Mouse (Mus musculus): ENCODE data around the gene Cenph.
A peak's percentile ranks its signal among the peaks of the same experiment; 100 is the strongest.
"Not testable (repeated sequence)": the region's sequence is repeated elsewhere in the genome, so short reads cannot be mapped to it uniquely, and the experiment has no call there.

Cenph gene

DNA sequence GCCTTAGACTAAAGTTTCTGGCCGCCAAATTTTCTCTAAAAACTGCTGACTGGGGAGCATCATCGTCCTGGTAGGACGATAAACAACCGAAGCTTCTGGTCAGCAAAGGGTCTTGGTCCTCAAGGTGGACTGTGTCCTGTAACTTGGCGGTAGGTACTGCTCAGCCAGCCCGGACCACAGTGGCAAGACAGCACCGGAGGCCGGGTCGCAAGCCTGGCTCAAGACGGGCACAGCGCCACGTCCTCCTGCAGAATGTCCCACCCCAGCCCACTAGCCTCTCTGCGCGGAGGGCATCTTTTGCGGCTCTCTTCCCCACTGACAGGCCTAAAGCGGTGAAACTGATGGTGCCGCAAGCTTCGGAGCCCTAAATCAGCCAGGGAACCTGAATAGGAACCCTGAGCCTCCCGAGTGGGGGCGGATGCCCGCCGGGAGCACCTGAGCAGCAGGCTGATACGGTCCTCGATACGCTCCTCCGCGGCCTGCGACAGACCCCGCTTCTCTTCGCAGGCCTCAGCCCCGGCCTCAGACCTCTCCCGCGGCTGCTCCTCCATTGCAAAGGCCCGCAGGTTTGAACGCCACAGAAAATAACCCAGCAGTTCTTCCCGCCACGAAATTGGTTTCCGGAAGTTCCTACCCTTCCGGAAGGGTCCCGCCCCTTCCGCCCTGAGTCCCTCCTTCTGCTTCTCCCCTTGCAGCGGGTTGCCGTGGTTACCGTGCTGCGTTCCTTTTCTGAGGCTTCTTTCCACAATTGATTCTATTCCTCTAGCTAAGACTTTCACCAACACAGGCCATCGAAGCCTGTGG, at the start of gene Cenph:
Gene Cenph, minus strand, starts transcription at position 648 of the 804 bp plus-strand sequence.
- DNase-seq (ENCODE audit: low read depth, low spot score) = peak; percentile 92

DNA sequence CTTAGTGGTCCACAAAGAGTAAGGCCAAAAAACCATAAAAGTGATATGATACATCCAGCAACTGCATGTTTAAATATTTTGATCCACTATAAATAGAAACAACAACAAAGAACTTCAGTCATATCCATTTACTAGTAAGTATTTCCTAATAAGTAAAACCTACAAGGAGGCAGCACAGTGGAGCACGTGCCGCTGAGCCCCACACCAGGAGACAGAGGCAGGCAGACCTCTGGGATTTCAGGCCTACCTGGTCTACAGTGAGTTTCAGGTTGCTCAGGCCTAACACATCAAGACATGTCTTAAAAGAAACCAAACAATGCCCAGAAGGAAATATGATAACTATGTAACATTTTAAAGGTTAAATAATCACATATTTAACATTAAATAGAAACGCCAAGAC, 49.2 kb upstream of the Cenph start:
- DNase-seq (ENCODE audit: low read depth, low spot score) = no peak

DNA sequence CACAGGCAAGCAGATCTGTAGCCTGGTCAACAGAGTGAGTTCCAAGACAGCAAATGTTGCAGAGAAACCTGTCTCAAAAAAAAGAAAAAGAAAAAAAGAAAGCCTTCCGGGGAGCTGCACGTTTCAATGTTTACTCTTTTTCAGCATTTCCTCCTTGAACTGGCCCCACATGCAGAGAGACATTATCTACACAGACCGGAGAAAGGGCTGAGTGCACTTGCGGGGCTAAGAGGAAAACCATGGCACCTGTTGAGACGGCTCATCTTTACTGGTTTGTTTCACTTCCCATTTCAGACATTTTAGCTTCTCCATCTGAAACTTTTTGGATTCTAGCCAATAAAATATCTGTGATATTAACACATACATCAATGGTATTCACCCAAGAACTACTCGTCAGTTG, 48.6 kb upstream of the Cenph start:
- no peak for DNase-seq (ENCODE audit: low read depth, low spot score)

DNA sequence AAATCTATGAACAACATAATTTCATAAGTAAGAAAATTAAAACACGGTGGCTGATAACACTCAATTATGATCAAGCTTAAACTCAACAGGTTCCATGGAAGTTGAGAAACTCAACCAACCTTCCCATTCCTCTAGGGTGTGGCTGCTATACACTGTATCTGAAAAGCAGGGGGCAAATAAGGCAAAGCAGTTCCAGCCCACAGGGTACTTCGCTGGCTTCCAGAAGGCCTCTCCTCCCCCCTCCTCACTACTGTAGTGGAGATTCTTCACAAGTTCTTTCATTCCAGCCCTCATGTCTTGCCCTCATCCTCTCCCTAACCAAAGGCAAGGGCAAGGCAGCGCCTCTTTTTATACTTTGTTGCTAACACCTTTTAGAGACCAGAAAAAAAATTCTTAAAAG, 48.2 kb upstream of the Cenph start:
- DNase-seq (ENCODE audit: low read depth, low spot score) = no peak

DNA sequence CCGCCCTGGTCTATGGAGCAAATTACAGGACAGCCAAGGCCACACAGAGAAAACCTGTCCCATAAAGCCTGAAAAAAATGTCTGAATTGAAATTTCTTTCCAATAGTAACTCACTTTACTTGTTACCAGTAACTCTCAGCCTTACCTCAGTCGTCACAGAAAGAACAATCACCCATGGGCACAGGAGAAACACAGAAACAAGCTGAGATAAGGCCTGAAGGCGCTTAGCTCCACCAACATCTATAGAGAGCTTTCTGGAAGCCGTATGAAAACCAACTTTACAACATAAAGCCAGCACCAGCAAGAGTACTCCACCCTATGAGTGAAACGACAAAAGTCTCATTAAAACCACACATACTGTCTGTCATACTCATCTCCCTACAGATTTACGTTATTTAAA, 38.8 kb upstream of the Cenph start:
- no peak for DNase-seq (ENCODE audit: low read depth, low spot score)

DNA sequence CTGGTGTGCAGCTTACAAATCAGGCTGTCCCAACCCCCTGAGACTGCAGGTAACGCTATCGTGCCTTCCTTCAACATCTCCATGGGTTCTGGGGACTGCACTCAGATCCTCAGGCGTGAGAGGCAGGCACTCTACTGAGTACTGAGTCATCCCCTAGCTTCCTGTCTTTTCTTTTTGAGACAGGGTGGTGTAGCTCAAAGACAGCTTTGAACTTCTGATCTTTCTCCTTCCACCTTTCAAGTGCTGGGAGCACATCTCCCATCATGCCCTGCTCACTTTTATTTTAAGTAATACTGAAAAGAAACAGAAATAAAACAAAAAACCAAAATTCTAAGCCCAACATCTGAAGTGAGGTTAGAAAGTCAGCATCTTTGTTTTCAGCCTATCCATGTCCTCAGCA, 30.1 kb upstream of the Cenph start:
- peak; percentile 7 for DNase-seq (ENCODE audit: low read depth, low spot score)

DNA sequence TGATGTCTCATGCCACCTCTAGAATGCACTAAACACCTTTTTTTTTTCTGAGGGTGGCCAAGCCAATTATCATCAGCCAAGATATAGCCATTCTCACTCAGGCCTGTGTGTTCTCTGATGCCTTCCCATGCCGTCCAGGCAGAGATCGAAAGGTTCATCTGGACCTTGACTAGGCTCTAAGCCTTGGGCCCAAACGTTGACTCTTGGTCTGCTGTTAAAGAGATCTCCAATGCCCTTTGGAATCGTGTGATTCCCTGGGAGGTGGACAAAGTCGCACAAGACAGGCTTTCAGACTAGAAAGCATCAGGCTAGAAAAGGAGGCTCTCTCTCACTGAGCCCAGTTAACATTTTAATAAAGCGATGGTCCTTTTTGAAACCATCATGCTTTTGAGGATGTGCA, 21.5 kb upstream of the Cenph start:
- no peak for DNase-seq (ENCODE audit: low read depth, low spot score)

DNA sequence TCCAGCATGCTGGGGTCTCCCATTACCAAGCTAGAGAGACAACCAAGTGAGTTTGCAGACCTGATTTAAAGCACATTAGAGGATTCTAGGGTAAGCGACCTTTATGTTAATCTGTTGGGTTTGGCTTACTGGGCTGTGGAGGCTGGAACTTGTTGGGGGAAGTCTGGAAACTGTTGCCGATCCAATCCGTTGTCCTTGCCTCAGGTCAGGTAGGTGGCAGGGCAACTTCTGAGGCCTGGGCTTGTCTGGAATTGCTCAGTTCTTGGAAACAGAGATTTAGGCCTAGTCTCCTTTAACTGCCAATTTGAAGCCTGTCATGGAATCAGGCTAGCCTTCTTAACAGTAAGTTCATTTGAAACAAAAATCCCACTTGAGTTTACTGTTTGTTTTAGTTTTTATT, 13.4 kb upstream of the Cenph start:
- no peak for DNase-seq (ENCODE audit: low read depth, low spot score)

DNA sequence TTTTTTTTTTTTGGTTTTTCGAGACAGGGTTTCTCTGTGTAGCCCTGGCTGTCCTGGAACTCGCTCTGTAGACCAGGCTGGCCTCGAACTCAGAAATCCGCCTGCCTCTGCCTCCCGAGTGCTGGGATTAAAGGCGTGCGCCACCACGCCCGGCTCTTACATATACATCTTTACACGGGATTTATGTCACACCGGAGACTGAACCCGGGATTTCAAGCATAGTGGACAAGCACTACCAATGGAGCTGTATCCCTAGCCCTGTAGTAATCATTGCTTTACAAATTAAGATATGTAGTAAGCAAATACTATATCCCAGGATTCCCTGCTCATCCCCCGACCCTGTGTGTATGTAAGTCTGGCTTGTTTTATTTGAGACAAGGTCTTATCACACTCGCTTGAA, 12.4 kb upstream of the Cenph start:
- DNase-seq (ENCODE audit: low read depth, low spot score) = not testable (repeated sequence)

DNA sequence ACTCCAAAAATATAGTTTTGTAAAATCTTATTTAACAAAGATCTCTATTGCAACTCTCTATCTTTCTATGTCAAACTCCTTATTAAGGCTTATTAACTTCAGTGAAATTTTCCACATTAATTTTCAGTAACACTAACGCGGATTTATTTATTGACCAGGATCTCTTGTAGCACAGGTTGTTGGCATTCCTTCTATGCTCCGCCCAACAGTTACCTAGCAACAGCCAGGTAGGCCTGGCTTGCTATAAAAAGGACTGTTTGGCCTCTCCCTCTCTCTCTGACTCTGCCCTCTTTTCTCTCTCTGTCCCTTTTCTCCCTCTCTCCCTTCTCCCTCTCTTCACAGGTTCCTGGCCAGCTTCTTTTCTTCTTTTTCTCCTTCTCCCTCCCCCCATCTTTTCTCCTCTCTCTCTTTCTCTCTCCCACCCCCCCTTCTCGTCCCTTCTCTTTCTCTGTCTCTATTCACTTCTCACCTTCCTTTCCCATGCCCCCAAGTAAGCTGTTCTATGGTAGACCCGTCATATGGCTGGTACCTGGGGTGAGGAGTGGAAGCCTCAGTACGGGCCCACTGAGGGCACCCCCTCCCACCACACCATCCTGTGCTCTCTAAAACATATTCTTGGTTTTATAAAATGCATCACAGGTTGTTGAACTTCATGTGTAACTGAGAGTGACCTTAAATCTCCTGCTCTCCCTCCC, 11.8 kb upstream of the Cenph start:
- DNase-seq (ENCODE audit: low read depth, low spot score) = no peak

DNA sequence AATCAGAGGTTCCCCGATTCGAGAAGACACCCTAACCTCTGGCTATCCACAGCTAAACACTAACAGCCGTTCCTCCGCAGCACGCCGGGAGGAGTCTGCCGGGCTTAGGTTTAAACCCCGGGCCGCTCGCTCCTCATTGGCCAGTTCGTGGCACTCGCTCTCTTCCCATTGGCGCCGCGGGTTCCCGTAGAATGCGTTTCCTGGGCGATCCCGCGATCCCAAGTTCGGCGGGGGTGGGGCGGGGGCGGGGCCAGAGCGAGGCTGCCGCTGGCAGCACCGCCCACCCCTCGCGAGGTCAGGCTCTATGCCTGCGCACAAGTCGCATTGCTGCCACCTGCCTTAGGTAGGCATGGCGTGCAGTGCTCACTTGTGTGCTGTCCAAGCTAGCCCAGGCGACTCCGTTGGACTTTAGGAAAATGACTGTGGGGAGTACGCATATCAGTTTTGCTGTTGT, 10.7 kb upstream of the Cenph start, which contains the start of gene Ccnb1:
Gene Ccnb1, minus strand, starts transcription at position 157 of the 454 bp plus-strand sequence.
- DNase-seq (ENCODE audit: low read depth, low spot score) = peak; percentile 95

DNA sequence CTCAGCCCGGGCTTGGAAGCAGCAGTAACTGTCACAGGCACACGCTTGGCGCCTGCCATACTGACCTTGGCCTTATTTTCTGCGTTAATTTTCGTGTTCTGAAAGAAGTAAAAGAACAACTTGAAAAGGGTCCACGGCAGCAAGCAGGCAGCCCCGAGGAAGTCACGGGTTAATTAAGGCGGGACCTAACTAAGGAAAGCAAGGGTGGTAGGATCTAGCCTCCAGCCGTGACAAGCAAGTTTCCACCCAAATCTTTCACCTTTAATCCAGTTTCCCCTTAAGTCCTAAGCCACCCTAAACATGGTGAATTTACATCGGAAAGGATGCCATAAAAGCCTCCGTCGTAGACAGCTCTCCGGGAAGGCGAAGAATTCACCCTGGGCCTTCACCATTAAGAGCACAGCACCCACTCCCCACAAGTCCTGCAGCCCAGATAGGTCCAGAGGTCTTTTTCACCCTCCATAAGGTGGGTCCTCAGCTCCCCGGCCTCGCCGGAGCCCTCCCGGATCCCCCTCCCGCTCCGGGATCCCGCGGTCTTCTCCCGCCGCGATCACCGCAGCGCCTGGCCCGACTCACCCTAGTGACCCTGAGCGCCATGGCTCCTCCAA, 10.2 kb upstream of the Cenph start:
- no peak for DNase-seq (ENCODE audit: low read depth, low spot score)

DNA sequence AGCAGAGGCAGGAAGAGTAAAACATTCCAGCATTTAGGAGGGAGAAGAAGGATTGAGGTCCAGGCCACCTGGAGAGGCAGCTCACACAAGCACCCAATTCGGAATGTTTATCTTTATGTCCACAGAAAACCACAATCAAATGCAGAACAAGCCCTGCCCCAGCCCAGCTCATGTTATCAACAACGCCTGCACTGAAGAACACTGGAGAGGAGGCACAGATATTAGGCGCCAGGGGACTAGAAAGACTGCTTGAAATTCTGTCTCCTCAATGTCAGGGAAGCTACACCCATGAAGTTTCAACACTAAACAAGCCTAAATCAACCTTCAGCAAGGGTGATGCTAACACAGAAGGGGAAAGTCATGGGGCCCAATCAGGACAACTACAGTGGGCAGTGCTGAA, 1.8 kb upstream of the Cenph start:
- DNase-seq (ENCODE audit: low read depth, low spot score) = no peak

DNA sequence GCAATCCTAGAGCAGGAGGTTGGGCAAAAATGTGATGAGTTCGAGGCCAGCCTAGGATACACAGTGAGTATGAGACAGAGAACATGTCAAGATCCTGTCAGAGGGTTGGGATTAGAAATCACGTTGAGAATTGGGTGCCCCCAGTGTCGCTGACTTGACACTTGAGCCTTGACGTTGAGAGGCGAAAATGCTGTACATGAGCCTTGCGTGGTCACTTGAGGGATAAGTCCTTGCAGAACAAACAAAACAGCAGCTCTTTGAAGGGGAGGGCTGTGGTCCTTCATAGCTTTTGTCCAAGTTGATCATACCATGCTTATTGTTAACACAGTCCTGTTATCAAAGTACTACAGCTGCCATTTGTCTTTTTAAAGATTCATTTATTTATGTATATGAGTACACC, 1.0 kb upstream of the Cenph start:
- no peak for DNase-seq (ENCODE audit: low read depth, low spot score)

DNA sequence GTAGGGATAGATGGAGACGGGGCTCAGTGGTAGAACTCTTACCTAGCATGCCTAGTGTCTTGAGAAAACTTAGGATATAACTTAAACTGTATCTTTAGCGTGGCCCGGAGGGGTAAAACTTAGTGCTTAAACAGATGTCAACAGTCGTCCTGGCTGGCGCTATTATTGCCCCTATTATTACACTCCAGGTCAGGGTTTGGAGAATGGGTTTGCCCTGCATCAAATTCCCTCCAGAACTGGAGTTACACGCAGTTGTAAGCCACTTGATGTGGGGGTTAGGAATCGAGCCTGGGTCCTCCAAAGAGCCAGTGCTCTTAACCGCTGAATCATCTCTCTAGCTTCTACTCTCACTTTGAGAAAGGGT, 339 bp upstream of the Cenph start:
- peak; percentile 4 for DNase-seq (ENCODE audit: low read depth, low spot score)

DNA sequence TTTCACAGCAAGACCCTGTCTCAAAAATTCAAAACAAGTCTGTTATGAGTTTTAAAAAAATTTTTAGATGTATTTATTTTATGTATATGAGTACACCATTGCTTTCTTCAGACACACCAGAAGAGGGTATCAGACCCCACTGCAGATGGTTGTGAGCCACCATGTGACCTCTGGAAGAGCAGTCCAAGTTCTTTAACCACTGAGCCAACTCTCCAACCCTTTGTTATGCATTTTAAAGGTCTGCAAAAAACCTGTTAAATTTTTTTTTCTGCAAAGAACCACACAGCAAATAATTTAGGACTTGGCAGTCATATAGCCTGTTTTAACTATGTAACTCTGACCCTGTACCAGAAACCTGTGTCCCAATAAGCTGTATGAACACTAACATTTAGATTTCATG, 995 bp downstream of the Cenph start:
- DNase-seq (ENCODE audit: low read depth, low spot score) = no peak

DNA sequence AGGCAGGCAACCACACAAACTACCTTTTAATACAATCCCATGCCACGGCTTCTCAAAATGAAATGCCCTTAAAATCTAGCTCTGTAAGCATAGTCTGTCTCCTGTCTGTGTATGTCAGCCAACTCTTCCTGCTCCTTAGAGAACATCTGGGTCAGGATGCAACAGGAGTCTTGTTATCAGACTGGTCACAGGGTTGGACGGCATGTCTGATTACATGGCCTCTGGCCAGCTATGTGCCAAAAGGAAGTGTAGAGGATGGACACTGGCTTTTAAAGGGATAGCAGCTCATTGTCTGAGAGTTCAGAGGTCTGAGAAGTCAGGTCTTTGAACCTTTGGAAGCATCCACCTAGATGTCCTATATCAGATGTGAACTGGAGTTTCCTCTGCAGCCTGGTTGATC, 20.4 kb downstream of the Cenph start:
- no peak for DNase-seq (ENCODE audit: low read depth, low spot score)

DNA sequence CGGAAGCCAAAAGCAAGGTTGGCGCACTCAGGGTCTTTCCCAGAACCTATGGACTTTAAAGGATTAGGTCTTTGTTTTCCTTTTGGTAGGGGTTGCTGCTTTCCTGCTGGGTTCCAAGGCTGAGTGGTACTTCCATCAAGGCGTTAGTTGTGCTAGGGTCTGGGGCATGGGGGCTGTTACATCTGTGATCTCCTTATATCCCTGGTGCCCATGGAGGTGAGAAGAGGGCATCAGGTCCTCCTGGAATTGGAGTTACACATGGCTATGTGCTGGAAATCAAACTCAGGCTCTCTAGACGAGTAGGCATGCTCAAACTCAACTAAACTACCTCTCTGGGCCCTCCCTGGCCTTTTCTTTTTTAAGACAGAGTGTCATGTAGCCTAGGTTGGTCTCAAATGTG, 21.5 kb downstream of the Cenph start:
- DNase-seq (ENCODE audit: low read depth, low spot score) = no peak

DNA sequence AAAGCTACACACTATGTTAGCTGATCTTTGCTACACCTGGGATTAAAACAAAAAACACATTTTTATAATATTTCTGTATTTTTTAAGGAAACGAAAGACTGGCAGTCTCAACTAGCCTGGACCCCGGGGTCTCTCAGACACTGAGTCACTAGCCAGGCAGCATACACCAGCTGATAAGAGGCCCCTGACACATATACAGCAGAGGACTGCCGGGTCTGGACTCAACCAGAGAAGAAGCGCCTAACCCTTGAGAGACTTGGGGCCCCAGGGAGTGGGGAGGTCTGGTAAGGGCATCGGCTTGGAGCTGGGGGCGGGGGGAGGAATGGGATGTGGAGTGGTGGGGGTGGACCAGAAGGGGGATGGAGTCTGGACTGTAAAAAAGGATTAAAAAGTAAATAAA, 22.7 kb downstream of the Cenph start:
- DNase-seq (ENCODE audit: low read depth, low spot score) = no peak

DNA sequence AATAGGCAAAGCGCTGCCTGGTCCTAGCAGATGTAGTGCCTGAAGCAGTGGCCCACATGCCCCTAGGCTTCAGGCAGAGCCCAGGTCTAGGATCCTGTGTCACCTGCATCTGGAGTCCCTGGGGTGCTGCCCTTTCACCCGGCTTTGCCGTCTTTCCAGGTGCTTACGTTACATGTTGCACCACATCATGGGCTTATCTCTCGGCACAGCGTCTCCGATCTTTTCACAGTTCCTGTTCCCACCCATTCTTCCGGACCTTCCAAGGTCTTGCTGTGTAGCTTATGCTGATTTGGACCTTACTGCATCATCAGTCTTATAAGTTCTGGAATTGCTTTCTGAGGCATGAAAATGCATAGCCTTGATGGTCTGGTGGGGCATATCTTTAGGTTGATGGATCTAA, 23.2 kb downstream of the Cenph start:
- no peak for DNase-seq (ENCODE audit: low read depth, low spot score)

DNA sequence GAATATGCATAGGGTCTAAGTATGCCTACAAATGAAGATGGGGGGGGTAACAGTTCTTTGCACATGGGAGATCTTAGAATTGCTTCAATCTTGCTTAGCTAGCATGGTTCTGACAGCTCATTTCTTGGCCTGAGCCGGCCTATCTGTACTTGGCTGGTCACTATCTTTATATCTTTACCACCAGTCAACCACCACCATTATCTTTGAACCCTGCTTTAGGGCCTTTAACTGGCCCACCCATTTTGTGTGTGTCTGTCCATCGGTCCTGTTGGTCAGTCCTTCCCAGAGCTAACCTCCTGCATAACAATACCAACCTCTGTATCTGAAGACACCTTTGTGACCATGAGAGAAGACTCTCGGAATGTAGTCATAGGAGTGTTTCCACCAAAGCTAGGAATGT, 24.3 kb downstream of the Cenph start:
- no peak for DNase-seq (ENCODE audit: low read depth, low spot score)

DNA sequence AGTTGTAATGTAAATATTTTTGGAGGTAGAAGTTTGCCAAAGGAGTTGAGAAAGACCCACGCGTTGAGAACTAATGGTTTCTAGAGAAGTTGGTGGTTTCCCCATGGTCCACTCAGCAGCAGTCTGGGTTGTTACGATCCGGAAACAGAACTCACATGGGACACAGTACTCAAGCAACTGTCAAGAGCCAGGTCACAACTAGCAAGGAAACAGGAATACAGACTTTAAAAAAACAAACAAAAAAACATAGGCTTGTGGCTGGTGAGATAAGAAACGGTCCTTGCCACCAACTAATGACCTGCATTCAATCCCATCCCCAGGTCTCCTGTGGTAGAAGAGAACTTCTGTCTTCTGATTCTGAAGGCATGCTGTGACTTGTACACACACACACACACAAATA, 24.9 kb downstream of the Cenph start:
- DNase-seq (ENCODE audit: low read depth, low spot score) = no peak

DNA sequence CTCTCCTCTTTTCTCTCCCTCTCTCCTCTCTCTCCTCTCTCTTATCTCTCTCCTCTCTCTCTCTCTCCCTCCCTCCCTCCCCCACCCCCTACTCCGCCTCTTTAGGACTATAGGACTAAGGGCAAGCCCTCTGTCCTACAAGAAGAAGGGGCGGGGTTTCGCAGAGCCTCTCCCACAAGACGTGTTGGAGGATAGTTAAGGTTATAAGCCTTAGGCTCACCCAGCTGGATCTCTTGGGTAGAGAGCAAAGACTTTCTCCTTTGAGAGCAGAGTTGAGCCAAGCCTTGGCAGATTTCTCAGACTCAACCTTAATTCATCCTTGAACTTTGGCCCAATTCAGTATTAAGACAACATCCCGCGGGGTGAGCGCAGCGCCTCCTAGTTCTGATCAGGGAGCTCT, 27.1 kb downstream of the Cenph start:
- no peak for DNase-seq (ENCODE audit: low read depth, low spot score)

Measured in brain, adult 2 months (tissue).